Mouse (Mus musculus) layer of hippocampus, postnatal 25 days (tissue): ENCODE data around the gene Nek2. TPM values are rescaled to one million over a fixed set of nuclear protein-coding genes. Genes with fewer than 3 reads are reported as not detected.

Experiments used
- DNase-seq, 2 experiments: peaks; one replicate each; pipeline ENCODE4 v3.0.0; 2022; ENCODE audit warnings: mixed read lengths in 2 of 2, low spot score in 1 of 2; ENCODE audit errors: extremely low spot score in 1 of 2
- total RNA-seq, 2 experiments: library from RNA; stranded (reverse); gene quantifications; 2 replicates each; pipeline ENCODE4 v1.2.3; 2021

Gene Nek2
- total RNA-seq: 1 to 10 TPM; 1.0 to 1.1 TPM

GRCm38 (mm10) chr1:191821326-191822091, at the start of gene Nek2:
Gene Nek2, plus strand, starts transcription at chr1:191821444.
- peak; percentile 88 to 94 for DNase-seq

GRCm38 (mm10) chr1:191774106-191774505, 47.1 kb upstream of the Nek2 start:
- DNase-seq: no peak

GRCm38 (mm10) chr1:191775116-191775515, 46.1 kb upstream of the Nek2 start:
- no peak for DNase-seq

- DNase-seq: no peak
Measured at GRCm38 (mm10) chr1:191777521-191777920, 43.7 kb upstream of the Nek2 start.

GRCm38 (mm10) chr1:191780470-191780869, 40.8 kb upstream of the Nek2 start:
- no peak for DNase-seq

GRCm38 (mm10) chr1:191785108-191785507, 36.1 kb upstream of the Nek2 start:
- no peak for DNase-seq

- DNase-seq: no peak
Measured at GRCm38 (mm10) chr1:191786255-191786654, 35.0 kb upstream of the Nek2 start.

GRCm38 (mm10) chr1:191787379-191787778, 33.9 kb upstream of the Nek2 start:
- no peak for DNase-seq

- DNase-seq: no peak
Measured at GRCm38 (mm10) chr1:191792991-191793390, 28.3 kb upstream of the Nek2 start.

- no peak for DNase-seq
Measured at GRCm38 (mm10) chr1:191793888-191794532, 27.2 kb upstream of the Nek2 start.

GRCm38 (mm10) chr1:191796238-191796896, 24.9 kb upstream of the Nek2 start:
- DNase-seq: no peak

GRCm38 (mm10) chr1:191802093-191802819, 19.0 kb upstream of the Nek2 start:
- no peak for DNase-seq

- no peak for DNase-seq
Measured at GRCm38 (mm10) chr1:191802820-191803655, 18.2 kb upstream of the Nek2 start.

- DNase-seq: no peak
Measured at GRCm38 (mm10) chr1:191804747-191805146, 16.5 kb upstream of the Nek2 start.

- DNase-seq: no peak
Measured at GRCm38 (mm10) chr1:191805788-191806187, 15.5 kb upstream of the Nek2 start.

GRCm38 (mm10) chr1:191806740-191807139, 14.5 kb upstream of the Nek2 start:
- DNase-seq: no peak

- DNase-seq: no peak
Measured at GRCm38 (mm10) chr1:191807979-191808378, 13.3 kb upstream of the Nek2 start.

GRCm38 (mm10) chr1:191808688-191809223, 12.5 kb upstream of the Nek2 start:
- DNase-seq: peak; percentile 35 to 60

GRCm38 (mm10) chr1:191811774-191812173, 9.5 kb upstream of the Nek2 start:
- no peak for DNase-seq
